ENCODE assay signal across 19 mouse cellular contexts in the genomic region with DNA sequence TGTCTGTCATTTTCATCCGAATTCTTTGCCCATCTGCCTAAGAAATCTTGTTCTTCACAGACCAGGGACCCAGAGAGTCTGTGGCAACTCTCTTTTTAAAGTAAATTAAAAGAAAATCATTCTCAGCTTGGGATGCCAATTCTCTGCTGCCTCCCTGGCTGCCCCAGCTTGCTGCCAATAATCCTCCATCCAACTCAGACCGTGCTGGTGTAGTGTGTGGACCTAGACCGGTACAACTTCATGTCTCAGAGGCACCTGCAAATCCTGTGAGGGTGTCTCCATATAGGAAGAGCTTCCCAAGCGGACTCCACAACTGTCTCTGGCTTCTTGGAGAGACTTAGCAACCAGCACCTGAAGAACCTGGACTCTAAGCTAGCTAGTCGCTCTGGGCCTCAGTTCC. TPM values are rescaled to one million over a fixed set of nuclear protein-coding genes. Genes with fewer than 3 reads are reported as not detected.
"Had no signal": no experiment of that assay in that cellular context is flagged by ENCODE, and none has a peak within 500 bp of the region (broad histone marks: within the 10 kb centered on the region; RNA-seq: fewer than 3 reads in every experiment).

No protein-coding gene starts in this region.

- H3K4me3 ChIP-seq: myocyte; neural tube, embryonic 13.5 days; neural tube, embryonic 15.5 days had no signal

- H3K9me3 ChIP-seq: neural tube, embryonic 13.5 days; neural tube, embryonic 15.5 days had no signal

- DNase-seq: lung, adult 18-20 months; lung, embryonic 14.5 days; lung, postnatal 10 days; lung, postnatal 4 days; midbrain, embryonic 14.5 days; retina, postnatal 1 day; right cerebral cortex, adult 18-20 months; right cerebral cortex, postnatal 25 days; right cerebral cortex, postnatal 4 days; spleen, adult 18-20 months; thymus, adult 18-20 months; thymus, postnatal 14 days; thymus, postnatal 36 days had no signal

- H3K4me1 ChIP-seq: neural tube, embryonic 13.5 days; neural tube, embryonic 15.5 days had no signal

- H3K27me3 ChIP-seq: neural tube, embryonic 13.5 days; neural tube, embryonic 15.5 days had no signal

- ATAC-seq: midbrain, embryonic 16.5 days had no signal

- H3K4me2 ChIP-seq: lung, embryonic 14.5 days; midbrain, embryonic 11.5 days; neural tube, embryonic 13.5 days; neural tube, embryonic 15.5 days had no signal

- H3K27ac ChIP-seq: neural tube, embryonic 13.5 days; neural tube, embryonic 15.5 days had no signal

- H3K36me3 ChIP-seq: neural tube, embryonic 13.5 days; neural tube, embryonic 15.5 days had no signal

- H3K9ac ChIP-seq: lung, embryonic 14.5 days; neural tube, embryonic 13.5 days; neural tube, embryonic 15.5 days had no signal

RNA-seq across cellular contexts. Expression of a gene that starts 22.0 kb away (rescaled TPM):
- polyA plus RNA-seq: midbrain, embryonic 11.5 days; myocyte; neural tube, embryonic 11.5 days had no signal
